Mouse (Mus musculus): ENCODE data around the gene Pcdh9. TPM values are rescaled to one million over a fixed set of nuclear protein-coding genes. Genes with fewer than 3 reads are reported as not detected.
"Not testable (repeated sequence)": the region's sequence is repeated elsewhere in the genome, so short reads cannot be mapped to it uniquely, and the experiment has no call there.

The Pcdh9 gene
- total RNA-seq, 2 experiments from 2014 or later = 2.6 to 3.6 TPM

DNA sequence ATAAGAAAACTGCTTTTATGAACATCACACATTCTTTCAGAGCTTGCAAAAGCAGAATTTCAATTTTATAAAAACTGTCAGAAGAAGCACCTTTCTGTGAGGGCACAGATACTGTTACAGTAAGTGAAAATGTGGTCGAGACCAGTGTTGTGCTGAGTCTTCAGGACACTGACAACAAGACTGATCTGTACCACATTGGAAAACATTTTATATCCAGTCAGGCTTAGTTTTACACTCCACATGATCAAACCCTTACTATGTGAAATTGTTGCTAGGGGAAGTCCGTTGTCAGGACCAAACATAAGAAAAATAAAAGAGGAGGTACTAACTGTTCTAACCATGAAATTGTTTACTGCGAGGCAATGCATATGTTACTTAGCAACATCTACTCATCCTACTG lies 656.1 kb downstream of the Pcdh9 start:
- intact Hi-C loops (cut with DNase I) = no loop called here
- DNase-seq = no peak

DNA sequence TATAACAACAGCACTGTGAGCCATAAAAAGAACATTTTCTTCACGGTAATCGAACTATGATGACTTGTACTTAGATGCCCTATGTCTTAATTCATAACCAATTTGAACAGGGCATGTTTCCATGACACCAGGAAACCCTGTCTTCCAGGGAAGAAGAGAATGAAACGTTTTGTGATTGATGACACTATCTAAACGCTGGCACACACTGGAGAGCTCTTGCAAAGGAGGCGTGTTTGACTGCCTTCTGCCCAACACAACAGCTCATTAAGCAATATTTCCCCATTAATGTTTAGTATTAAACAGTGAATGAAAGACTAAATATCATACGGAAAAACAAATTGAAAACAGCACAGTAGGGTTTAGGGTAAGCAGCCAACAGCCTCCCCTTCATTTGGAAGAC lies 656.9 kb downstream of the Pcdh9 start:
- no peak for DNase-seq
- intact Hi-C loops (cut with DNase I) = no loop called here

GRCm38 (mm10) chr14:93214846-93215245 lies 675.6 kb downstream of the Pcdh9 start:
- intact Hi-C loops (cut with DNase I) = not testable (repeated sequence)
- DNase-seq = peak; percentile 69 to 78

GRCm38 (mm10) chr14:93199791-93200190 lies 690.7 kb downstream of the Pcdh9 start:
- intact Hi-C loops (cut with DNase I) = no loop called here
- no peak for DNase-seq

DNA sequence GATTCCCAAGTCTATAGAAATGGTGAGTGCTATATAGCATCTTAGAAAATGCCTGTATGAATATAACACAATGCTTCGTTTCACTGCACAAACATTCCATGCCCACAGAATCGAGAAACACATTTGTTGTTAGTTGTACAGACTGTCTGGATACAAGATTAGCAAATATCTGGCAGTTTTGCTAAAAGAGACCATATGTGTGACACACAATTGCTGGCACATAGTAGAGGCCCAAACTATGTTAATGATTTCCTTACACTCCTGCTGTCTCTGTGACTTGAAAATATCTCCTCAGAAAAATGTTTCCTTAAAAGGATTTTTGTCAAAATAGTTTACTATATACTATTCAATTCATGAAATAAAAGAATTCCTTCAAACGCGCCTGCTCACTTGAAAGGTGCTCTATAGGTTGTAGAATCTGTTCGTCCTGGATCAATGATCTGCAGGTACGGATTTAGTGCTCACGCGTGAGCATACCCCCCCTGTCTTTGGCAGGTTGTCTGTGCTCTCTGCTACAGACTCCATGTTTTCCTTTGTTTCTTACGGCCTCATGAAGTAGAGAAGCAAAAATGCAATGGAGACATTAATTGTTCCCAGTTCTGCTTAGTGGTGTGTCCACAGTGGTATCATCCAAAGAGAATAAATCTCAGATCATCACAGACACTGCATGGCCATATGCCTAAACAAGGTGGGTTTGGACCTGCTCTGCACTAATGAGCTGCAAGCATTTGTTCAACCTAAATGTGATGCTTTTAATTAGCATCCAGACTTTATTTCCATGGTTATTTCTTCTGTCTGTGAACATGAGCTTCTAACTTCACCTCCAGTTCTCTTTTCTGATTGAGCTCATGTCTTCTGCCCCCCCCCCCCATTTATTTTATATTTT lies 707.6 kb downstream of the Pcdh9 start:
- DNase-seq = no peak

GRCm38 (mm10) chr14:93169201-93169600 lies 721.3 kb downstream of the Pcdh9 start:
- no peak for DNase-seq
- intact Hi-C loops (cut with DNase I) = no loop called here

More for the DNA sequence above, 707.6 kb downstream of the Pcdh9 start:
- intact Hi-C loops (cut with DNase I) = no loop called here

DNA sequence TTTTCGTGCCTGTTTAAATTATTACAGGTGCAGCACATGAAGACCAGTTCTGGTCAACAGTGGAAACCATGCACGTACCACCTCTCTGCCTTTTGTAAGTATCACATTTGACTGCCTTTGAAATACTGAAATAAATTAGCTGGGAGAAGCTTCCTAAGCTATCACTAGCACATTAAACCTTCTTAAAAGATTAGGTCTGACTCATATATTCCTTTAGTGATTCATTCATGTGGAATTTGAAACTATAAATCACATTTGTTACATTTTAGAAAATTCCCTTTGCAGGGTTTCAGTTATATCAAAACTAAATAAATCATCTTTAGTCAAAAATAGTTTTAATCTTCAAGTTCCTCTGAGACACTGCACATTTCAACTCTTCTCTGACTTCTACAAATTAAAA lies 722.1 kb downstream of the Pcdh9 start:
- intact Hi-C loops (cut with DNase I) = no loop called here

GRCm38 (mm10) chr14:93143414-93143813 lies 747.1 kb downstream of the Pcdh9 start:
- intact Hi-C loops (cut with DNase I) = no loop called here
- no peak for DNase-seq

More for the DNA sequence above, 722.1 kb downstream of the Pcdh9 start:
- DNase-seq = no peak

GRCm38 (mm10) chr14:93142076-93142475 lies 748.4 kb downstream of the Pcdh9 start:
- DNase-seq = no peak
- intact Hi-C loops (cut with DNase I) = no loop called here

DNA sequence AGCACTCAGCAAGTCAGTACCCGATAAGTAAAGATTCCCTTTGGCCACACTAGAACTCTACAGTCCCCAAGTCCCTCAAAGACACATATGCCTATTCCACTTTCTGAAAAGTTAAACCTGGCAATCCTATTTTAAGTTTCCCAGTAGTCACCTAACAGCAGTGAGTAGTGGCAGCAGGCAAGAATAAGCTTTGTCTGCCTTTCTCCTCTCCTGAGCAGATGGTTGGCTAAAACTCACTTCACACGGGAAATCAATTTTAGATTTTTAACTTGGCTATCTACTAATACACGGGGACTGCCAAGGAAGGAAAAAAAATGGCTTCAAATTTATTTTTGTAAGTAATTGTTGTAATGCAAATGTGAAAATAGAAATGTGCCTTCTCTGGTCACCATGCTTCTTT lies 763.5 kb downstream of the Pcdh9 start:
- intact Hi-C loops (cut with DNase I) = no loop called here
- DNase-seq = no peak

- DNase-seq = no peak
- intact Hi-C loops (cut with DNase I) = no loop called here
Observed at GRCm38 (mm10) chr14:93102755-93103154, 787.7 kb downstream of the Pcdh9 start.

DNA sequence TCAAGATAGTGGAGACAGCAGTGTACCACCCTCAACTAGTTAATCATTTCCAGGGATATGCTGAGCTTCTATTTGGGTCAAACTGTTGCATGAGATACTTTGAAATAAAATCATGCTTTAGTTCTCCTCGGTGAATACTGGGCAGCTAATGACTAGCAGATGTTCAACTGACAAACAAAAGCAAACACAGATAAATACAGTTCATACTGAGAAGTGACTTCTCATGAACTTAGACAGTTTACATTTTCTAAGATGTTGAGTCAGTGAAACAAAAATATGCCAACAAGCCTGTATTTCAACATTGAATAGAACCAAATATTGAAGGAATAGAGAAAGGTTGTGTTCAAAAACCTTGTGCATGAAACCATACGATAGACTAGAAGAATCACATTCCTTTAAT lies 795.4 kb downstream of the Pcdh9 start:
- DNase-seq = no peak

GRCm38 (mm10) chr14:93092806-93093205 lies 797.7 kb downstream of the Pcdh9 start:
- no peak for DNase-seq

More for the DNA sequence above, 795.4 kb downstream of the Pcdh9 start:
- intact Hi-C loops (cut with DNase I) = no loop called here

GRCm38 (mm10) chr14:93085646-93086045 lies 804.8 kb downstream of the Pcdh9 start:
- intact Hi-C loops (cut with DNase I) = no loop called here
- no peak for DNase-seq

More at GRCm38 (mm10) chr14:93092806-93093205, 797.7 kb downstream of the Pcdh9 start:
- intact Hi-C loops (cut with DNase I) = no loop called here

- intact Hi-C loops (cut with DNase I) = no loop called here
- DNase-seq = no peak
Observed at GRCm38 (mm10) chr14:93083140-93083539, 807.3 kb downstream of the Pcdh9 start.

DNA sequence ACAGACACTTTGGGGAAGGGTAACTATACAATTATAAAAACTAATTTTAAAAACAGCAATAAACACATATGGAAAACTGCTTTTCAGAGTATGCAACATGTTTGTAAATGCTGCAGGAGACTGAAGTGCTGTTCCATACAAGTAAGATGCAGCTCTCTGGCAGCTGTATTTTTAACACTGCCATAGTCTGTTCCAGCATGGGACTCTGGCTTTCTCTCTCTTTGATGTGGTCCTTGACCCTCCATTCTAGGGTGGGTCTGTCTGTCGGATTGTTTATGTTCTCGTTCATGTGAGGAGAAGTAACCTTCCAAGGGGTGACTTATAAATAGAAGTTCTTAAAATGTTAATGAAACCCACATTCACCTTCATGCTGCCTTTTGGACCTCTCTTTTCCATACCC lies 809.6 kb downstream of the Pcdh9 start:
- no peak for DNase-seq
- intact Hi-C loops (cut with DNase I) = no loop called here

DNA sequence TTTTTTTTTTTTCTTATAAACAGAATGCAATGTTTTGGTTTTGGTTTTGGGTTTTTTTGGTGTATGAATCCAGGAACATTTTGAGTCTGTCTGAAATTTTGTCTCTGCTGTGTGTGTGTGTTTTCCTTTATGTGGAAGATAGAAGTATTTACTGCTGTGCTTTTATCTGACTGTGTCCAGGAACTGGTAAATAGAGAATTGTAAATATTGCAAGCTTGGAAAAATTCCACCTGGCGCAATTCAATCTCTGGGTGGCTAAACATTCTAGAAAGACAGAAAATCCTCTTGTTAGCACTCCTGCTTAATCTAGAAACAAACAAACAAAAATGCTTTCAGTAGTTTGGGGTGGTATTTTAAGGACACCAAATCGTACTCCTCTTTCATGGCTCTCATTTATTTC lies 814.7 kb downstream of the Pcdh9 start:
- intact Hi-C loops (cut with DNase I) = no loop called here
- DNase-seq = no peak

DNA sequence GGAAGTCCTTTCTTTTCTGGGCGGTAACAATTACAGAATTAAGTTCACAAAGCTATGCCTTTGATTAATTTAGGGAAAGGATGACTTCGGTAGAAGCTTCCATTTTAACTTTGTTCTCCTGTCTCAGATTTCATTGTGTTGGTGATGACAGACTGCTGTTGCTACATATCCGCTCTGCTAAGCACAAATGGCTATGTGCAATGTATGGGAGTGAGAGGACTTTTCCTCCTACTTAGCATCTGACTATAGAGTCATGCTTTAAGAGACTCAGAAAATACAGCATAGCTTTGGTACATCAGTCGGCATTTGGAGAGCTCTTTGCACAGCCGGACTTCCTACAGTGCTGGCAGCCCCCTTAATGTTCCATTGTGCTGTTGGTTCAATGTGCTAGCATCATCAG lies 818.1 kb downstream of the Pcdh9 start:
- intact Hi-C loops (cut with DNase I) = no loop called here
- no peak for DNase-seq

GRCm38 (mm10) chr14:93070140-93070539 lies 820.3 kb downstream of the Pcdh9 start:
- intact Hi-C loops (cut with DNase I) = no loop called here
- no peak for DNase-seq

DNA sequence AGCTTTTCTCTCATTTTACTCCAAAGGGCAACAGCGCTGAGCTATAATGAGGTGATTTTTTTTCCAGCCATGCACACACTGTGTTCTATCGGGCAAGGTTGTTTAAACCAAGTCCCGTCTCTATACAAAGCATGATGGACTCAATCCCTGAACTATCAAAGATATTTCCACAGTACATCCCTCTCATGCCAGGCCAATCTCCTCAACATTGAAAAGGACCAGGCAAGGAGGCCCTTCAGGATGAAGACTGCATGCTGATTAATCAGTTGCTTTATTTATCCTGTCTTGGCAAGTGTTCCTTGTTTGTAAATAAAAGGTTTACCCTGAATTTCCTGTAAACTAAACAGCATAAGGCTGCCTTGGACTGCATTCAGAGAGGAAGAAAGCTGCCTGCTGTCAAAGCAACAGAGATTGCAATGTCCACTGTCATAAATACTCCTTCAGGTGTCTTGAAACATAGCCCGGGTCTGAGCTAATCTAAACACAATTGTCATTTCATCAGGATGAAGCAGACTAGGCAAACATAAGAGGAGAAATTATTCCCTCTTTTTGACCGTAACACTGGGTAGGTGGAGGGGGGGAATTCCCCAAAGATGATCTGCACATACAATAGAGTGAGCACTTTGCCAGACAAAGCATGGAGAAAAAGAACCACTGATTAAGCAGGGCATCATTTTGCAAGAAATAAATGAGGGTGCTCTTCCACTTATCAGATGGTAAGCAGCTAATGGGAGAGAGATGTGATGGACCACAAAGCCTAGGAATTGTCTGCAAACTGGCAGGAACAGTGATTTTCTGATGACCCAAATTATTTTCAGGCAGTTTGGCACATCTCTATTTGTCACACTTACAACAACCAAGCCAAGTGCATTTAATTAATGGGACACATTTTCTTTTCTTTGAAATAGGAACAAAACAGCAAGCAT lies 822.8 kb downstream of the Pcdh9 start:
- DNase-seq = no peak
- intact Hi-C loops (cut with DNase I) = no loop called here

DNA sequence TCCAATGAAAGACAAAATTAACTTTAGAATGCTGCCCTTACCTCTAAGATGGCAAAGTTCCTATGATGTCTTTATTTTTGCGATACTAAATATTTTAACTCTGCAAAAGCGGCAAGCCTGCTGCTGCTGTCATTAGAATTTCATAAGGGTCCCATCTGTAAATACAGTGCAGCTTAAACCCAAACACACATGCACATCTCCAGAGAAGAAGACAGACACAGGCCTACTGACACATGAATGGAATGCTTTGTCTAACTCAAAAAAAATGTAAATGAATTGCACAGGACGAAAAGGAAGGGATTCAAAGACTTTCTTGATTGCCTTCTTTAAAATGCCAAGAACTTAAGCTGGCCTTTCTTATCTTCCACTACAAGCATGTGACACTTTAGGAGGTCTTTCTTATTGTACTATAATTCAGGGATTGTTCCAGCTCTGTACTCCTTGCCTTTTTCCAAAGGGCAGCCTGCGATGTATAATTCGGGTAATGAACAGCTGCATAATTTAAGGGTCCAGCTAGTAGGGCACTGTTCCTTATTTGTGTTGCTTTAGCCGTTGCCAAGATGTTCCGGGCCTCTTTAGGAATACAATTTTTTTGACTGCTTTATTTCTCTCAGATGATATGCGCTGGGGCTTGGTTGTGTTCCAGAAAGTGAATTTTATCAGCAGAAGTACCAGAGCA lies 823.6 kb downstream of the Pcdh9 start:
- intact Hi-C loops (cut with DNase I) = no loop called here
- DNase-seq = no peak
